Mouse (Mus musculus) heart, postnatal 36 days (tissue): ENCODE data around the gene Kiz. TPM values are rescaled to one million over a fixed set of nuclear protein-coding genes. Genes with fewer than 3 reads are reported as not detected.

Experiments
- DNase-seq, 2 experiments: peaks; one replicate each; pipeline ENCODE4 v3.0.0; 2021 to 2022
- intact Hi-C: fragments of 180-260 bp; cut with DNase I; formaldehyde crosslinking; loops from one replicate; pipeline ENCODE4 v1.15.1; 2025
- total RNA-seq, 2 experiments: library from RNA; stranded (reverse); gene quantifications; 2 replicates each; pipeline ENCODE4 v1.2.3; 2021

Kiz gene
- total RNA-seq, 2 experiments from 2014 or later: 94.1 to 107 TPM

DNA sequence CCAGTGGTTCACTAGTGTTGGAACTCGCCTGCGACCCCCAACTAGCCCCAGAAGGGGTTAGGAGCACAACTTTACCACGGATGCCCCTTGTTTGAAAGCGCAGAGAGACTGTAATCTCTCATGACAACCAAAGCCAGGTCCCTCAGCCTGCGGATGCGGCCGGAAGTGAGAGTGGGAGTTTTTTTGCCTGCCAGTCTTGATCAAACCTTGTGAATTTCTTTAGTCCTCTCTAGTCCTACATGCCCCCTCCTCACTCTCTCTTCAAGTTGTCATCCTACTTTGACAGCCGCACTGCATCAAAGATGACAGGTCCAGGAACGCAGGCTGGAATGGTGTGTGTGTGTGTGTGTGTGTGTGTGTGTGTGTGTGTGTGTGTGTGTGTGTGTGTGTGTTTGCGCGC is 456 bp downstream of the Kiz start:
- intact Hi-C loops: loop anchor here (10.0 kb wide), 1 partner anchor 159 kb away; the partner anchor contains the start of gene Xrn2
- DNase-seq: no peak

- intact Hi-C loops: loop anchor here (10.0 kb wide), 1 partner anchor 158 kb away; the partner anchor contains the start of gene Xrn2
- no peak for DNase-seq
These were observed 1.2 kb downstream of the Kiz start for GRCm38 (mm10) chr2:146856853-146857252.

DNA sequence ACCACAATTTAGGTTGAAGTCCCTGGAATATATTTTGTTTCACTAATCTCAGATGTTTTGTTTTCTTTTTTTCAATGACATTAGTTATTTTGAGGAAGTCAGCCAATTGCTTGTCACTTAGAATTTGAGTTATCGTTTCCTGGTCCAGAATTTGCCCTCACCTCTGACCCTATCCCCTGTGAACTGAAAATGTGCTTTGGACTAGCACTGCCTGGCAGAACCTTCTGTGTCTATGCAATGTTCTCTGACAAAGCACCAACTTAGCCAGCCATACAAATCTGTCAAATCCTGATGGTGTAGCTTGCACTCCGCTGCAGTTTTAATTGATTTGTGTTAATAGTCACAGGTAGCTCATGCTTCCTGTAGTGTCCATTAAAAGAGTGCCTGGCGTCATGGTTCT is 10.1 kb downstream of the Kiz start:
- intact Hi-C loops: no loop called here
- no peak for DNase-seq

DNA sequence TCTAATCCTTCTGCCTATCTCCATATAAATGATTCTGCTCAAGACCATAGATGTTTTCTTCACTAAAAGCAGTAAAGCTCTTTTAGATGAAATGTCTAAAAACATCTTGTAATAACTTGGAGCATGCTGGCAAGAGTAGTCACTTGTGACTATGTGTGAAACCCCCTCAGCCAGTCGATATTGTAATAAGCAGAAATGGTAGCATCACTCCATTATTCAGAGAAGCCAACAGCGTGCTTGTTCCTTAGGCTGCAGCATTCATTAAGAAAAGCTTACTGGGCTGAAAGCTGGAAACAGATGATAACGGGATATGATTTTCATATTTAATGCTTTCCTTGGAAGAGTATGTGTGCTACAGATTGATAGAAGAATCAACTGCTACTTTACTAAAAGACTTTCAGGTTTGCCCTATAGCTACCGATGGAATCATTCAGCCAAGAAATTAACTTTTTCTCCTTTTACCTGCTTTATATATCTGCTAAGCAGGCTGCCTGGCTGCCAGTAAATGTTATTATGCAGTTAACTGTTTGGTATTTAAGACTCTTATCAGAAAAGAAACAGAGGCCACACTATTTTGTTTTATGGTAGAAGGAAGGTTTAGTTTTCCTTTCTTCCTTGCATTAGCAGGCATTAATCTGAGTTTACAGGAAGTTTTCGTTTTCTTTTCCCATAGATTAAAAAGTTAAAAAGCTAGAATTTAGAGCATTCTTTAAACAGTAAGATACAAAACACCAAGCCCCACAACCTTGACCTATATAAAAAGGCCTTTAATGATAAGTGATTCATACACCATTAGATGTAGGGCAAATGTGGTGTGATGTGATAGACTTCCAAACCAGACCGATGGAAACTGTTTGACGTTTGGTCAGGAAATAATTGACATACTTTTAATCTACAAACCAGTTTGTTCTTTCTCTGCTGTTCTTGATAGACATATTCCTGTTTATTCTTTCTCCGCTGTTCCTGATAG is 15.9 kb downstream of the Kiz start:
- no peak for DNase-seq
- intact Hi-C loops: no loop called here

DNA sequence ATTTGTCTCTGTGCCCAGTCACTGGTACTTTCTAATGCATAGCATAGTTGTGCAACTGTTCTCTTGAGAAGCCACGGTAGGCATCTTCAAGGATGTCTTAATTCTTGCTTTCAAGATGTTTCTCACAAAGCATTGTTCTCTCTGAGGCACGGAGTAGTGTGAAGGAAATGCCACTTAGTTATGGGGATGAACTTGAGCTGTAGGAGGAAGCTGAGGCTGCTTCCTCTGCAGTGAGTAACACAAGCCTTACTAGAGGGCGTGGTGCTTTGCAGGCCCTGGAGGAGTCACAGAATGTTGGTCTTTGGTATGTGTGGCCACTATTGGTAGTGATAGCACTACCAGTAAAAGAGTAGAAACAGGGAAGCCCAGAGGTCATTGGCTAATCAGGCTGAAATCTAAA is 17.0 kb downstream of the Kiz start:
- no peak for DNase-seq
- intact Hi-C loops: no loop called here

GRCm38 (mm10) chr2:146873881-146874441 is 18.3 kb downstream of the Kiz start:
- intact Hi-C loops: no loop called here

DNA sequence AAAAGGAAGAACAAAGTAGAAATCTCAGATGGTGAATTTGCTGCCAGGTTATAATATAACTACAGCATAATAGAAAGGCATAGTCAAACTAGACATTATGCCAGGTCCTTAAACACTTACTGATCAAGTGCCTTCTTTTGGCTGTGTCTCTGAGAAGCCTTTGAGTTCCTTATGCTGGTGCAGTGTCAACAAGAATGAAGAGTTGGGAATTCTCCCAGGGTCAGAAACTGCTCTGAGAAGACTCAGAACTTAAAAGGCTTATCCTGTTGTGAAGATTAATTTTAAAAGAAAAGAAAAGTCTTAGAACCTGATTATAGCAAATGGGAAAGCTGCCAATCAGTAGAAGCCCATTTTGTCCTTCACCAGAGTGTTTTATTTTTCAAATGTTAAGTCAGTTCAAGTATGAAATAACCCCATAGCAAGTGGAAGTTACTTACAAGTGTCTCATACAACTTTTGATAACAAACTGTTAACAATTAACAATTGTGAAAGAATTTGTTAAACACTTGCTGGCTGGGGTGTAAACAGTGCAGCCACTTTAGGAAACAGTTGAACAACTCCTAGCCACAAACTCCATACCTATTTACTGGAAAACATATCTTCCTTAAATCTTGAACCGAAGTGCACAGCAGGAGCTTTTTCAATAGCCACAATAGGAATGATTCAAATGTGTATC is 21.9 kb downstream of the Kiz start:
- intact Hi-C loops: no loop called here
- no peak for DNase-seq

More at GRCm38 (mm10) chr2:146873881-146874441, 18.3 kb downstream of the Kiz start:
- no peak for DNase-seq

DNA sequence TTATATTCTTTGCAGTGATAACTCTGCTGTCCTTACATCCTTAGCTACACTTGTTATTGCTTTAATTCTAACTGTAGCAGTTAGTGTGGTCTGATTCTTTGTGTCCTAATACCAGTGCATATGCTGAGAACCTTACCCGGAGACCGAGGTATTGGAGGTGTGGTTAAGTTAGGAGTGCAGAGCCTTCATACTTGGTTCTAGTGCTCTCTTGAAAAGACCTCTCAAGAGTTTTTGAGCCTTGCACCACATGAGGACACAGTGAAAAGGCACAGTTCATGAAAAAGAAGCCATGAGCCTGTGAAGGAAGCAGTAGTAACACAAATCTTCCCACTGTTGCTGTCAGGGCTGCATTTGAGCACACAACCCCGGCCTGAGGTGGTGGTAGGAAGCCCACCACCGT is 26.0 kb downstream of the Kiz start:
- intact Hi-C loops: no loop called here
- DNase-seq: no peak

DNA sequence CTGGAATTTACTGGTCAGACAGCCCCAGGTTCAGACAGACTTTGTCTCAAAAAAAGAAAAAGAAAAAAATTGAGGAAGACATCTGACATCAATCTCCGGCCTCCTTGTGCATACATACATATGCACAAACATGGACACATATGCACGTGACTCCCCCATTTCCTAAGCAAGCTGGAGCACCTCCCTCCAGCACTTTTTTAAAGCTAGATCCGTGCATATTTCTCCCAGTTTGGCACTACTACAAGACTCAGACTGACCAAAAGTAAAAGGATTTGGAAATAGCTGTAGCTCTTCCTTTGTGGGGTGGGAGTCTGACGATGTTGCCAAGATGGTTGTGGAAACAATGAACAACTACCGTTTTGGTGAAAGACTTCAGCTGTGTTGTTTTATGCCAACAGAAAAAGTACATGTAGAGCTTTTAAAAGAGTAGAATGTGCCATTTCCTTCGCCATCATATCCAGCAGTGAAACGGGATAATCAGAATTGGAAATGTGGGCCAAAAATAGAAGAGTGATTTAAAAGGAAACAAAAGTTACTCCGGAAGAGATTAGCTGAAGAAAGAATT is 28.7 kb downstream of the Kiz start:
- intact Hi-C loops: no loop called here

GRCm38 (mm10) chr2:146888786-146889414 is 33.2 kb downstream of the Kiz start:
- DNase-seq: no peak
- intact Hi-C loops: no loop called here

More for the DNA sequence above, 28.7 kb downstream of the Kiz start:
- no peak for DNase-seq

DNA sequence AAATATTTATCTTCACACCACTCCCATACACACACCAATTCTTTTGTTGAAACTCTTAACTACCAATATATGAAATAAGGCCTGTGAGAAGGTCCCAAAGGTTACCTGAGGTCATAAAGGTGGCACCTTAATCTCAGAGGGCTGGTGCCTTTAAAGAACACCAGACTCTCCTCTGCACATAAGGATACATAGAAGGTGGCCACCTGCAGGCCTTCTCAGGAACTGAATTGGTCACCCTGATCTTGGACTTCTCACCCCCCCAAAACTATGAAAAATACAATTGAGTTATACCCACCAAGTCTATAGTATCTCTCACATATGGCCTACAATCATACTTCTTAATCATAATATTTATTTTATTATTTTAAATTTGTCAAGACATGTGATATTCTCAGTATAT is 43.3 kb downstream of the Kiz start:
- no peak for DNase-seq
- intact Hi-C loops: no loop called here

DNA sequence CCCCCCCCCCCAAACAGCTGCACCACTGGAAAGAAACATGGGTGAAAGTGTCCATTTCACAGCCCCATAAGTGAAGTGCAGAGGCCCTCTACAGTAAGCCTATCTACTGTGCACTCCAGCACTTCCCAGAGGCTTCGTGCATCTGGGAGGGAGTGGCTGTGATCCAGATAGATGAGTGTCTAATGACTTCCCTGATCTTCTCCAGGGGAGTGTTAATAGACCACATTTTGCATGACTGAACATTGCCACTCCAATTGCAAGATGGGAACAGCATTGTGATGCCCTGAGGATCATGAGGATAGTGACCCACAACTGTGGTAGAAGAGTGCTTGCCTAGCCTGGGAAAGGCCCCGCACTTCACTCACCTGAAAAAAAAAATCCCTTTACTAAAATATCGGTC is 60.4 kb downstream of the Kiz start:
- DNase-seq: no peak
- intact Hi-C loops: no loop called here

DNA sequence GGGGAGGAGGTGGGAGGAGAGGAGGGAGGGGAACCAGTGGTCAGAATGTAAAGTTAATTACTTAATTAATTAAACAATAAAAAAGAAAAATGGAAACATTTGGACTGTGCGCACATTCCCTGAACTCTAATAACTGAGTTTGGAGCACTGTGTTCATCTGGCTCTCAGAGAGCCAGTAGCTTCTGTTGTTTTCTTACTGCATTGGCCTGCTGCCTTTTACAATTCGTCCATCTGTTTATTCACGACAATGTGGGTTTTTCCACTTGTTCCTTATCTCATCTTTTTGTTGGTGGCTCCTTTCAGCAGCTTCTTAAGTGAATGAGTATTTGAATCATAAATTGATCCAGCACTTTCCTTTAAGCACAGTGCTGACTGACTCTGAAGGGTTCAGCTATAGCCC is 62.1 kb downstream of the Kiz start:
- DNase-seq: no peak
- intact Hi-C loops: no loop called here

DNA sequence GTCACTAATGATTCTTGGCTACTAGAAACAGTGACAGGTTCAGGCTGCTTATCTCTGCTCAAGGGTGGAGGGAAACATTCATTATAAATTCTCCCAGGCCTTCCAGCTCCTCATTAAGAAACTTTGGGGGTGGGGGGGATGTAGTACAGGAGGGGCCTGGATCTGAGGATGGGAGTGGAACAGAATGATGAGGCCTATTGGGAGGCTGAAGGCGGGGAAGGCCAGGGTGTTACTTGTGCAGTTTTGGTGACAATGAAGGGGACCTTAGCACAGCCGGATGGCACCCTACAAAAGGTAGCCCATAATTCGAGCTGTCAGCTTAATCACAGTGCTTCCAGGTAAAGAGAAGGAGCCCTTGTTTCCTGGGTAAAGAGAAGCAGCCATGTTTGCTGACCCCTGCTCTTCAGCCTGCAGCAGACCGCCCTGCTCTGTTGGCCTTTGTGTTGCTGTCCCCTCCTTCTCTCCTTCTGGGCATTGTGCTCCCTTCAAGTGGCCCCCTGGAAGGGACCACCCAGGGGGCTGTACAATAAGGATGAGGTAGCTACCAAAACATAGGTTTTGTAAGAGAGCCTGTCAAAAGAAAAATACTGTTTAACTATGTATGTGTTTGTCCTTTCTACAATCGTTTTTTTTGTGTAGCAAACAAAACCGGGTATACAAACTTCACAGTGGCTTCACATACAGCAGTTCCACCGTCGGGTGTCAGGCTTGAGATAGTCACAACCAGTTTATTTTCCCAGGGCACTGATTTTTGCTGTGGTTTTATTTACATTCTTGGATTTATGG is 64.9 kb downstream of the Kiz start:
- no peak for DNase-seq
- intact Hi-C loops: no loop called here

DNA sequence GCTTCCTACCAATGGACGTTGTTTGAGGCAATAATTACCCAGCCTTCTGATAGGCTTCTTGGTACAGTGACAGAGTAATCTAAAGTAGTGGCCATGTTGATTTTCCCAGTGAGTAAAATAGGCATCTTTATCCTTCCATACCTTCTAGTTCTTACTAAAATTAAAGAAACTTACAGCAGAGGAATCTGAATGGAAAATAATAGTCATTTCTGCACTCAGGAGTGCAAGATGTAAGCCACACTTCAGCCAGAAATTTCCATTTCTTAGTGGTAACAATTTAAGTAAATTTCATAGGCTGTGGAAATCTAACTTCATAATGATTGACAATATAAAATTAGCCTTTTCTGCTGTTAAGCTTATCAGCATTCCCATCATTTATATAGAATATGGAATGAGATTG is 69.6 kb downstream of the Kiz start:
- DNase-seq: no peak
- intact Hi-C loops: no loop called here

DNA sequence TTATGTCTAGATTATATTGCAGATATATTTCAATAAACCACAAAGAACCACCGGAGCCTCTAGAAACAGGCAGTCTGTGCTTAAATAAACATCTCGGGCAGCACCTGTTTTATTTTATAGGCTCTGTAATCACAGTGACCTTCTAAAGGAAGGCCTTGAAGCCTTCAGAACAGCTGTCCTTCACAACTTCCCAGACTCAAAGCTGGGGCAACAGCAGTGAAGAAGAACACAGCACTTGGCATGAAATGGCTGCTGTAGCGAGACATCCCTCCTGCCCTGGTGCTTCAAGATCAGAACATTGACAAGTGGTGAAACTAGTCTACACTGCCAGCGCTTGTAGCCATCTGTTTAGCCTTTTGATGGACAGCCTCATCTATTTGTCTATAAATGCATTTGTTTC is 70.2 kb downstream of the Kiz start:
- intact Hi-C loops: no loop called here
- no peak for DNase-seq

DNA sequence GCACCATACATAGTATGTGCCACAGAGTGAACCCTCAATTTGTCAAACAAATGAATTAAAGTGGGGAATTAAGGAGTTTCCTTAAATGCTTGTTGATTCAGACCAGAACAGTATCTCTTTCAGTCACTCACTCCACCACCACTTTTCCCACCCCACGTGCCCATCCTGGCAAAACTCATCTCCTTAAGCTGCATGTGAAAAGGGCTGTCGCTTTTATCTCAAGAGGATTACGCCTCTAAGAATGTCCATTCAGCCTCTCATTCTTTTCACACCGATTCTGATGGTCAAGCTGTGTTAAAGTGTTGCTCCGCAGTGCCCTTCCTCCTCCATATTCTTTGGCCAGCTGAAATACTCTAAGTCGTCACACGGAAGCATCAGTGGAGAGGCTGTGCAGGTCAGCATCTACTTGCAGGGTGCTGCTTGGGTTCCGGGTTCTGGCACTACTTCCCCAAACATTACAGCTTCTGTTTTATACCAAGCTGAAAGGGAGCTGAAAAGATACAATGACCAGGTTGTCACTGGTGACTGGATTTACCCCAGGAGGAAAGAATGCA is 92.6 kb downstream of the Kiz start:
- intact Hi-C loops: no loop called here

GRCm38 (mm10) chr2:146956366-146956765 is 100.7 kb downstream of the Kiz start:
- DNase-seq: no peak
- intact Hi-C loops: loop anchor here (5.0 kb wide), 3 partner anchors 301 to 351 kb away; no protein-coding TSS in a partner anchor

More for the DNA sequence above, 92.6 kb downstream of the Kiz start:
- no peak for DNase-seq

DNA sequence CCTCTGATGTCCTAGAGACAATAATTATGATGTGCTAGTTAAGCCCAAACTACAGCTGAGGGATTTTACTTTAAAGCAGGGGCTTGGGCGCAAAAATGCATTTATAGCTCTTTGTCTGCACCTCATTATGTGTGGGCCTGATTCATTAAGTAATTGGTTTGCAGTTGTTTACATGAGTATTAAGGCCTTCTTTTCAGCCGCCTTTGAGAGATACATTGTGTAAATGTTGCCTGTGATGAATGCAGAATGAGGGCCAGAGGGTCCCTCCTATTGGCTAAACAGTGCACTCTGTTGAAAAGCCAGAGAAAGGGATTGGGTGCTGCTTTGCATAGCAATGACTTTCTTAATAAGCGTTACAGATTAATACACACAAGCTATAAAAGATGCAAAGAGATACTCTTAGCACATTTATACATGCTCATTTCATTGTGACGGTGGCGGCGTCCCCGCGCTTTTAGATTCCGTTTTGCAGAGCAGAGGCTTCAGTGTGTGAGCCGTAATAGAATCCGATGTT is 102.8 kb downstream of the Kiz start:
- intact Hi-C loops: loop anchor here (5.0 kb wide), 3 partner anchors 299 to 349 kb away; no protein-coding TSS in a partner anchor
- no peak for DNase-seq
